Mouse (Mus musculus): ENCODE data around the gene Gm20715. TPM values are rescaled to one million over a fixed set of nuclear protein-coding genes. Genes with fewer than 3 reads are reported as not detected.

Gene Gm20715
- not detected for polyA plus RNA-seq (2014; fragmentation: Illumina TruSeq; extraction: RNeasy Lipid Tissue Mini Kit (QIAGEN cat#74804); ENCODE audit: low read depth, low replicate concordance)

DNA sequence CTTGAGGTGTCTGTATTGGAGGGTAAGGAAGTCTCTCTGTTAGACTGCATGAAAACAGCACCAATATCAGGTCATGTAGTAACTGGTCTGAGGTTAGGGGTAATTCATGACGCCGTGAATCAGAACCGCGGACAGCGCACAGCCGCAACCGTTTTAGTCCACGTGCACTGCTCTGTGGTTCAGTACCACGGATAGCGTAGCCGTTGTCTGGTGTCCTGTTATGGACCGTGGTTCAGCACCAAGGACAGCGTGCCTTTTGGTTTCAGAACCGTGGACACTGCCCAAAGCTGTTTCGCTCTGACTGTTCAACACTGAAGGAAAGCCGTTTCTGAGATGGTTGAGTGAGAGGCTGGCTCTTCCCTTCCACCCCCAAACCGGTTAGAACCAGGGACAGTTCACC is at the start of gene Gm20715:
Gene Gm20715, plus strand, starts transcription at position 235 of the 400 bp plus-strand sequence.

DNA sequence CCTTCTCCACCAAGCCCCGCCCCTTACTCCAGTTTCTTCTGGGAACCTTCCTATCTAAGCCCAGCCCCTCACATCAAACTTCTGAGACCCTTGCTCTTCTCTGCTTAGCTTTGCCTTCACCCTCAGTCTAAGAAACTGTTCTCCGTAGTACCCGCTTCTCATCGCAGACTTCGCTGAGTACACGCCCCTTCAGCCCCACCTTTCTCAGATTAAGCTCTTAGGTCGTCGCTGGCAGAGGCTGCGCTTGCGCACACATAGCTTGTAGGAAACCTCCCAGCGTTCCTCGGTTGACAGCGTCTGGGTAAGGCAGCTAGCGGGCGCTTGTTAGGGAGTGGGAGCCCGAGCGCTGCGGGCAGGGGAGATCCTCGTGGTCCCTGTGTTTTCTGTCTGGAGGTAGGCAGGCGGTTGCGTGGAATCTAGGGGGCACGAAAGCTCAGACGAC is 47.0 kb upstream of the Gm20715 start, which contains the start of gene Zfp78:
Gene Zfp78, plus strand, starts transcription at position 234 of the 442 bp plus-strand sequence.

GRCm38 (mm10) chr7:6383044-6383455 is 27.0 kb upstream of the Gm20715 start, which contains the start of gene Zfp28:
TSS of gene Zfp28 (plus strand) at chr7:6383295.

DNA sequence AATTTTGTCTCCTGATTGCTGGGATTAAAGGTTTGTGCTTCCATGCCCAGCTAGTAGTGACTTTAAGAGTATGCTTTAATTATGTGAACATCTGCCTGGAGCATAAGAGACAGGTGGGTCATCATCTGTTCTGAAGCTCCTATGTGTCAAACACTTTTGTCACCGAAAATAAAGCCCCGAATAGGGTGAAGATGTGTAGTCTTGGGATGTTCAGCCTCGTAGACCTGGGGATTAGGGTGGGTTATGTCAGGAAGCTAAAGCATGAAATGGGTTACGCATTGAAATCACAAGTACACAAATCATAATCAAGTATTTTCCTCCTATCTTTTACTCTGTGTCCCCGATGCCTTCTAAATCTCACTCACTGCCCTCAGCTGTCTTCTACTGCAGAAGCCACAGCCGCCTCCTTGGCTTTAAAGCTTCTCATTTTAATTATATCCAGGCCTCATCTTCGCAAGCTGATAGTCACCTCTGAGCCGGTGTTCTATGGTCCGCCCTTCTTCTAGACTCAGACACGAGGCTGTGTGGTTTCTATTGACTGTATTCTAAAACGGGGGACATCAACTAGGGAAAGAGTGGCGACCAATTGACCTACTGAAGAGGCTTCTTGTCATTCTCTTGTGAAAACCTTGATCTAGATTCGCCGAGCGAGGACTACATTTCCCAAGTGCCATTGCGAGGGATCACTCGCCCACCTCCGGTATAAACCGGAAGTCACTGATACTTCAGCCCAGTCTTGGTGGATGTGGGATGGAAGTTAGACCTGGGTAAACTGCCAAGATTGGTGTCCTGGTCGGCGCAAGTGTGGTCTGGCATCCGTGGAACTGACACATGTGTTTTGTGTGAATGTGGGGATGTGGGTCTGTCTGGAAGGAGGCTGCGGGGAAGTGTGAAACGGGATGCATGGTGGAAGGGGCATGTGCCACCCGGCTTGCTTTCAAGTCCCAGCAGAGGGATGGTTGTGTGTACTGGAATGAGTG is 11.8 kb upstream of the Gm20715 start, which contains the start of gene Smim17:
Gene Smim17, plus strand, starts transcription at position 720 of the 980 bp plus-strand sequence.

DNA sequence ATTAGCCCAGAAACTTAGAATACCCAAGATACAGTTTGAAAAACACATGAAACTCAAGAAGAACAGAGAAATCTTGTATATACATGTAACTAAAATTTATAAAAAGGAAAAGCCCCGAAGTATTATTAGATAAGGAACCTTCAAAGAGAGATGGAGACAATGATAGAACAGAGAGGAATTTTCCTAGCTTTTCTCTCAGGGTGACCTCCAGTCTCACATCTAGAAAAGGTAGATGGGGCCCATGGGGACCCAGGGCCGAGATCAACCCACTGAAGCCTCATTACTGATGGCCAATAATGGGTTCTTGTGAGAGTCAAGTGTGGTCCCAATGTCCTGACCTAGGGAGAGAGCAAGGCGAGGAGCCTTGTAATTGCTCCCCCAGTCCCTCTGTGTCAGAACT is 28.3 kb downstream of the Gm20715 start, which contains the start of gene Olfr1344:
Gene Olfr1344, plus strand, starts transcription at position 301 of the 400 bp plus-strand sequence.

DNA sequence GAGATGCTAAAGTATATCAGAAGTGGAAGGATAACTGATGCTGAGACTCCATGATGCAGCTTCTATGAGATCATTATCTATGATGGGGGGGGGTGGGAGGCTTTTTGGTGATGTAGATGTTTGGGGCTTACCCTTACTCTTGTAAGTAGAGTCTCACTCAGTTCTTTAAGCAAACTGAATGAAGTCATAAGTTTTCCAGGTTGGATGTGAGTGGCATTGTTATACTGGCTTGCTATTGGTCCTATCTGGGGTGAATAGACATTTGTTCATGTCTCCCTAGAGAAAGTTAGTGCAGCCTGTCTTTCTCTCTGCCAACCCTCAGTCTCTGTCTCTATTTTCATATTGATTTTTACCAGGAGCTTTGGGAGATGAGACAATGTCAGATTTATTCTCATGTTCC is 45.8 kb downstream of the Gm20715 start, which contains the start of gene Olfr1336:
Gene Olfr1336, plus strand, starts transcription at position 301 of the 400 bp plus-strand sequence.

DNA sequence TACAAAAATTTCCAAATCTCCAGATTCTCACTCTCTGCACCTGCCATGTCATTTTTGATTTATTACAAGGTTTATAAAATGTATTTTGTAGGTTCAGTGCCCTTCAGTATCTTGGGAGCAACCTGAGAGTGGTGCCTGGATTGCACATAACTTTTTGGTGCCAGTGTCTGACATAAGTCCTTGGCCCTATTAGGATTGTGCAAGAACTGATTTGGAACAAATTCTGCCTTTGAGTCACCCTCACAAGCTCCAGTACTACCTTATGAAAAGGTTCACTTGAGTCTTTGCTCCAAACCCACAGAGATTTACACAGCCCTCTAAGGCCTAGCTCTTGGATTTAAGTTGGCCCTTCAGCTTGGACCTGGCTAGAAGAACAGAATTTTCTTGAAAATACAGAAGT is 56.9 kb downstream of the Gm20715 start, which contains the start of gene Olfr1346:
Gene Olfr1346, plus strand, starts transcription at position 151 of the 400 bp plus-strand sequence.

DNA sequence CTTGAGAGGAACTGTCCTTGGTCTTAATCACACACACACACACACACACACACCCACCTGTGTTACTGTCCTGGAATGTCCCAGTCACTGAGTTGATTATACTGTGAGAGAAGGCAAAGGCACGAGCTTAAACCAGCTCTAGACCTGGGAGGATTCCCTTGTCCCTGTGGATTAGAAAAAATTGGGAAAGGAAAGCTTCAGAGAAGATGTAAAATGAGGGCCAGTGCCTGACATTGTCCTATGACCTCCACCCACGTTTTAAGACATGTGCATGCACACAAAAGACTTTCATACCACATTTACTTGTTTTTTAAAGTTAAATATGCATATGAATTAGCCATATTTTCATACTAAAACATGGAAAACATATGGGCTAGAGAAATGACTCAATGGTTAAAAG is 76.8 kb downstream of the Gm20715 start, which contains the start of gene Olfr5:
Gene Olfr5, minus strand, starts transcription at position 101 of the 400 bp plus-strand sequence.

Other genes with a start within 250 kb of the Gm20715 start
- 7.0 TPM for gene Zfp444, start 238.1 kb upstream of the Gm20715 start, polyA plus RNA-seq (2014; fragmentation: Illumina TruSeq; extraction: RNeasy Lipid Tissue Mini Kit (QIAGEN cat#74804); ENCODE audit: low read depth, low replicate concordance)
- gene Galp, start 213.2 kb upstream of the Gm20715 start, polyA plus RNA-seq (2014; fragmentation: Illumina TruSeq; extraction: RNeasy Lipid Tissue Mini Kit (QIAGEN cat#74804); ENCODE audit: low read depth, low replicate concordance) = not detected
- not detected for gene Zscan5b, start 188.0 kb upstream of the Gm20715 start, polyA plus RNA-seq (2014; fragmentation: Illumina TruSeq; extraction: RNeasy Lipid Tissue Mini Kit (QIAGEN cat#74804); ENCODE audit: low read depth, low replicate concordance)
- gene Epp13, start 157.6 kb upstream of the Gm20715 start, polyA plus RNA-seq (2014; fragmentation: Illumina TruSeq; extraction: RNeasy Lipid Tissue Mini Kit (QIAGEN cat#74804); ENCODE audit: low read depth, low replicate concordance) = not detected
- 8.7 TPM for gene Zfp667, start 123.7 kb upstream of the Gm20715 start, polyA plus RNA-seq (2014; fragmentation: Illumina TruSeq; extraction: RNeasy Lipid Tissue Mini Kit (QIAGEN cat#74804); ENCODE audit: low read depth, low replicate concordance)
- 3.1 TPM for gene Zfp583, start 79.0 kb upstream of the Gm20715 start, polyA plus RNA-seq (2014; fragmentation: Illumina TruSeq; extraction: RNeasy Lipid Tissue Mini Kit (QIAGEN cat#74804); ENCODE audit: low read depth, low replicate concordance)
- 0.93 TPM for gene Gm3854, start 66.5 kb upstream of the Gm20715 start, polyA plus RNA-seq (2014; fragmentation: Illumina TruSeq; extraction: RNeasy Lipid Tissue Mini Kit (QIAGEN cat#74804); ENCODE audit: low read depth, low replicate concordance)
- gene Zfp78, start 47.0 kb upstream of the Gm20715 start, polyA plus RNA-seq (2014; fragmentation: Illumina TruSeq; extraction: RNeasy Lipid Tissue Mini Kit (QIAGEN cat#74804); ENCODE audit: low read depth, low replicate concordance) = 5.0 TPM
- 4.0 TPM for gene Zfp28, start 27.0 kb upstream of the Gm20715 start, polyA plus RNA-seq (2014; fragmentation: Illumina TruSeq; extraction: RNeasy Lipid Tissue Mini Kit (QIAGEN cat#74804); ENCODE audit: low read depth, low replicate concordance)
- not detected for gene Smim17, start 11.6 kb upstream of the Gm20715 start, polyA plus RNA-seq (2014; fragmentation: Illumina TruSeq; extraction: RNeasy Lipid Tissue Mini Kit (QIAGEN cat#74804); ENCODE audit: low read depth, low replicate concordance)
- not detected for gene Olfr1344, start 28.4 kb downstream of the Gm20715 start, polyA plus RNA-seq (2014; fragmentation: Illumina TruSeq; extraction: RNeasy Lipid Tissue Mini Kit (QIAGEN cat#74804); ENCODE audit: low read depth, low replicate concordance)
- gene Olfr1336, start 45.9 kb downstream of the Gm20715 start, polyA plus RNA-seq (2014; fragmentation: Illumina TruSeq; extraction: RNeasy Lipid Tissue Mini Kit (QIAGEN cat#74804); ENCODE audit: low read depth, low replicate concordance) = not detected
- not detected for gene Olfr1346, start 56.8 kb downstream of the Gm20715 start, polyA plus RNA-seq (2014; fragmentation: Illumina TruSeq; extraction: RNeasy Lipid Tissue Mini Kit (QIAGEN cat#74804); ENCODE audit: low read depth, low replicate concordance)
- not detected for gene Olfr5, start 76.7 kb downstream of the Gm20715 start, polyA plus RNA-seq (2014; fragmentation: Illumina TruSeq; extraction: RNeasy Lipid Tissue Mini Kit (QIAGEN cat#74804); ENCODE audit: low read depth, low replicate concordance)
- not detected for gene Olfr1347, start 89.5 kb downstream of the Gm20715 start, polyA plus RNA-seq (2014; fragmentation: Illumina TruSeq; extraction: RNeasy Lipid Tissue Mini Kit (QIAGEN cat#74804); ENCODE audit: low read depth, low replicate concordance)
- gene Olfr1348, start 98.5 kb downstream of the Gm20715 start, polyA plus RNA-seq (2014; fragmentation: Illumina TruSeq; extraction: RNeasy Lipid Tissue Mini Kit (QIAGEN cat#74804); ENCODE audit: low read depth, low replicate concordance) = not detected
- gene Olfr1349, start 112.7 kb downstream of the Gm20715 start, polyA plus RNA-seq (2014; fragmentation: Illumina TruSeq; extraction: RNeasy Lipid Tissue Mini Kit (QIAGEN cat#74804); ENCODE audit: low read depth, low replicate concordance) = not detected
- gene Olfr1350, start 154.6 kb downstream of the Gm20715 start, polyA plus RNA-seq (2014; fragmentation: Illumina TruSeq; extraction: RNeasy Lipid Tissue Mini Kit (QIAGEN cat#74804); ENCODE audit: low read depth, low replicate concordance) = not detected

Measured in kidney, adult 10 weeks (tissue).